Mouse (Mus musculus) spleen, postnatal 36 days (tissue): ENCODE measurements around the gene Ccdc137.

Experiments
- DNase-seq, 2 experiments: peaks; one replicate each; pipeline ENCODE4 v3.0.0; 2022; ENCODE audit warnings: low spot score in 2 of 2, mixed read lengths in 1 of 2

The Ccdc137 gene

GRCm38 (mm10) chr11:120498226-120498625 lies 40.3 kb downstream of the Ccdc137 start:
- no peak for DNase-seq

DNA sequence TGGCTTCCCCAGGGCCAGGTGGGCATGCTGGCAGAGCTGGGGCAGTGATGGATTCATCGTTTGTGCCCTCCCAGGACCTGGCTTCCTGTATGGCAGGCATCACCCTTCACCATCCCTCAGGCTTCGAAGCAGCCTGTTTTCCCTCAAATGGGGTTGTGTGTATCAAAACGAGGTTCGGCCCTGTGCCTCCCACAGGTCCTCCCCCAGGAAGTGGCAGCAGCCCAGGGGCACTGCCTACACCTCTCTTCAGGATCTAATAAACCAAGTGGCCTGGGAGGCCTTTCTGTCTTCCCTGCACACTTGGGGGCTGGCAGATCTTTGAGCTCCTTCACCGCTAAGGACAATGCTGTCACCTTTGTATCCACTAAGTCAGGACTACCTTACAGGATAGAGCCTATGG lies 41.0 kb downstream of the Ccdc137 start:
- DNase-seq = no peak

- DNase-seq = no peak
These were observed 42.0 kb downstream of the Ccdc137 start for GRCm38 (mm10) chr11:120499894-120500293.

DNA sequence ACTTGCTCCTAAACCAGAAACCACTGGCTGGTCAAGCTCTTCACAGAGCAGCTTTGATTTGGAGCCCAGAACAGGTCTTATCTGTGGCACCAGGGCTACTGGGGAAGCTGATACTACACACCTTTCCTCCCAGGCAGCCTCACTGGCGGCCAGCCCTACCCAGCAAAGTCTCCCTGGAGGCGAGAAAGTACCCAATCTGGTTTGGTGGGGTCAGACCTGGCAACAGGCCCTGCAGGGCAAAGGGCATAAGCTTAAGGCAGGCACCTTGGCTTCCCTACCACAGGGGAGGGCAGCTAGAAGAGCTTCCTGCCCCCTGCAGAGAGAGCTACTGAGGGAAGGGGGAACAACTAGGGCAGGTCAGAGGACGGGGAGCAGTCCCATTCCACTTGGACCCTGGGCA lies 42.4 kb downstream of the Ccdc137 start:
- DNase-seq = no peak

- no peak for DNase-seq
These were observed 43.1 kb downstream of the Ccdc137 start for GRCm38 (mm10) chr11:120501018-120501417.

DNA sequence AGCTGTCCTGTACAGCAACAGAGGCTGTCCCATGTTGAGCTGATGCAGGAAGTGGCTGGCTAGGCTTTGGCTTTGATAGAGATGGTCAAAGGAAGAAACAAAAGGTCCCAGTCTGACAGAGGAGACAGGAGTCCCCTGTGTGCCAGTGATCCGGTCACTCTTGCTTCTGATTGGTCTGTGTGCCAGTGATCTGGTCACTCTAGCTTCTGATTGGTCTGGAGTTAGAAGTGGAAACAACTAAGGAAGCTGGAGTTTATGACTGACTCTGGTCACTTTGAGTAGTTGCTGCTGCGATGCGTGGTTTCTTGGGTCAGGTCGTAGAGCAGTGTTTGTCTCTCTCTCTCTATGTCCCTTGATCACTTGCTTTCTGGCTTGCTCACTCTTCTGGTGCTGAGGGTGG lies 43.8 kb downstream of the Ccdc137 start:
- no peak for DNase-seq

DNA sequence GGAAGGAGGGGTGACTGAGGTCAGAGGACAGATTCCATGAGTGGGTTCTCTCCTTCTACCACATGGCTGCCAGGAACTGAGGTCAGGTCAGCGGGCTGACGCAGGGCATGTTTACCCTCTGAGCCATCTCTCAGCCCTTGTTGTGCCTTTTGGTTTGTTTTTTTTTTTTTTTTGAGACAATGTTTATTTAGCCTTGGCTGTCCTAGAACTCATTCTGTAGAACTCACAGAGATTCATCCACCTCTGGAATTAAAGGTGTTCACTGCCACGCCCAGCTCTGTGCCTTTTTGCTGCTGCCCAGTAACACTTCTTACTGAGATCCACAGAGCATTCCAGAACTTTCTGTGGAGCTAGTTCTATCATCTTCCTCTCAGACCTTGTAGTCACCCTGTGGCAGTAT lies 47.7 kb downstream of the Ccdc137 start:
- no peak for DNase-seq

GRCm38 (mm10) chr11:120506899-120507298 lies 49.0 kb downstream of the Ccdc137 start:
- no peak for DNase-seq

- no peak for DNase-seq
These were observed 49.8 kb downstream of the Ccdc137 start for GRCm38 (mm10) chr11:120507611-120508289.

DNA sequence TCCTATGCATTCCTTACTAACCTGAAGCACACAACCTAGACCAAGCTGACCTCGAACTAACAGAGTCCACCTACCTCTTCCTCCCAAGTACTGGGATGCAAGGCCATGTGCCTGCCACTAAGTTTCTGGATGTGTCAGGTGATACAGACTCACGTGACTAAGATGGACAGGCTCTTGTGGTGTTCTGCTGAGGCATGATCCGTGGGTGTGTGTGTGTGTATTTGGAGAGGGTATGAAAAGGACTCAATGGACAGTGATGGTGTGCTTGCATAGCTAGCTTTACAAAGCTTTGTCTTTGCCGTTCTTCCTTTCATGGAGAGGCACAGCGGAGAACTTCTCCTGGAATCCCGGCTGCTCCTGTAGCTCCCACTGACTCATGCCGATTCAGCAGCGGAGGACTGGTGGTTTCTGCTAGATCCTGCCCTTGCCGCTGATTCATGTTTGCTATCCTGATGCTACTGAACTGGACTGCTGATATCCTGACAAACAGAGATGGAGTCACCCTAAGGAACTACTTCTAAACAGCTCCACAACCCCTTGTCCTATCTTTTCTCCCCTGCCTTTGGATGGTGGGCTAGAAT lies 50.5 kb downstream of the Ccdc137 start:
- DNase-seq = no peak

DNA sequence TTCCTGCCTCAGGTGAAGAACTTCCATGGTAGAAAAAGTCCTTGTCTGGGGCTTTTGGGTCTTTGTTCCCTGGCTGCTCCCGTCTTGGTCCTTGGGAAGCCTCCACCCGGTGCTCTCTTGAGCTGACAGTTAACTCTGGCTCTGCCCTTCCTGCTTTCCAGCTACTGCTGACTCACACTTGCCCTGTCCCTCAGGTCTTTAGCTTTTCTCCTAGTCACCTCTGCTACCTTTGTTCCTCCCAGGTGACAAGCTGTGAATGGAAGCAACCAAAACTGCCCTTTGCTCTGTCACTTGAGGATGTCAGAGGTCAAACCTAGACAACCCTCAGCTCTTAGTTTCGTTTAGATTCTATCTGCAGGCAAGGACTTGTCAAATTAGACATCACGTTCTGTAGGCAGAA lies 52.0 kb downstream of the Ccdc137 start:
- DNase-seq = no peak

DNA sequence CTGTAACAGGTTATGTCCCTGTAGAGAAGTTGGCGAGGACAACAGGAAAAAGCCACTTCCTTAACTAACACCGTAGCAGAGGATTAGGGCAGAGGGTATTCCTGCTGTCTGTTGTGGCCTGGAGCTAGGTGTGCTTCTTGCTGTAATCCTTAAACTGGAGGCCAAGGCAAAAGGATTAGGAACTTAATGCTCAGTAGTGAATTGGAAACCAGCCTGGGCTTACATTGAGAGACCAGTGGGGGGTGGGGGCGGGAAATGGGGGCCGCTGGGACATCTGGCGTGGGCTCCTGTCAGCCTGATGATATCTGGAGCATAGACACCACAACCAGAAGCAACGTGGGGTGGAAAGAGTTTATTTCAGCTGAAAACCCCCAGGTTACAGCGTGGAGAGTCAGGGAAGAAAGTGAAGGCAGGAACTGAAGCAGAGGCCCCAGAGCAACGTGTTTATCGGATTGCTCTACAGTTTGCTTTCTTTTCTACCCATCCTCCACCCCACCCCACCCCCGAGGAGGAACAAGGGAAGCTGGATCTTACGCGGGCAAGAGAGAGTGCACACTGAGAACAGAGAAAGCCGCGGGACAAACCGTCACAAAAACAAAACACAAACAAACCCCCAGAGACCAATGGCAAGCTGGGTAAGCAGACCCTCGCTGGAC lies 52.6 kb downstream of the Ccdc137 start:
- DNase-seq = no peak

GRCm38 (mm10) chr11:120512790-120513453 lies 55.0 kb downstream of the Ccdc137 start:
- DNase-seq = no peak
